Mouse (Mus musculus) granulocyte monocyte progenitor cell, adult 5-6 weeks (primary cell): ENCODE data around the gene Nomo1. TPM values are rescaled to one million over a fixed set of nuclear protein-coding genes. Genes with fewer than 3 reads are reported as not detected.

Experiments used
- ATAC-seq: replicated peaks from 2 replicates; pipeline ENCODE4 v1.8.0; 2016; ENCODE audit warnings: mild to moderate bottlenecking, moderate TSS enrichment, inconsistent platforms; ENCODE audit not compliant: poor library complexity, severe bottlenecking
- total RNA-seq, 2 experiments: library from RNA; stranded (forward) in 1 of 2; stranded (reverse) in 1 of 2; fragments of 200-712, 200-1000 nt in 1 of 2; fragments of >200 nt in 1 of 2; fragmentation: Nextera tagmentation in 1 of 2; gene quantifications; 2 replicates each; pipeline ENCODE4 v1.2.3; 2014 to 2017

The Nomo1 gene
- total RNA-seq, 2 experiments from 2014 or later = 40.8 to 71.5 TPM

DNA sequence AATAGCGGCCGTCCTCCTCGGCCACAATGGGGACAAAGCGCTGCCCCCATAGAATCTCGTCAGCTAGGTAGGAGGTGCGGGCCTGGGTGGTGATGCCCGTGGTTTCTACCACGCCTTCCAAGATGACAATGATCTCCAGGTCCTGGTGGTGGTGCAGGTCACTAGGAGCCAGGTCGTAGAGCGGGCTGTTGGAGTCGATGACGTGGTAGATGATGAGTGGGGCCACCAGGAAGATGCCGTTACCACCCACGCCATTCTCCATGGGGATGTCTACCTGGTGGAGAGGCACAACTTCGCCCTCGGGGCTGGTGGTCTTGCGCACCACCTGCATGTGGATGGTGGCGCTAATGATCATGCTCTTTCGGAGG lies 65.4 kb downstream of the Nomo1 start:
- no peak for ATAC-seq

DNA sequence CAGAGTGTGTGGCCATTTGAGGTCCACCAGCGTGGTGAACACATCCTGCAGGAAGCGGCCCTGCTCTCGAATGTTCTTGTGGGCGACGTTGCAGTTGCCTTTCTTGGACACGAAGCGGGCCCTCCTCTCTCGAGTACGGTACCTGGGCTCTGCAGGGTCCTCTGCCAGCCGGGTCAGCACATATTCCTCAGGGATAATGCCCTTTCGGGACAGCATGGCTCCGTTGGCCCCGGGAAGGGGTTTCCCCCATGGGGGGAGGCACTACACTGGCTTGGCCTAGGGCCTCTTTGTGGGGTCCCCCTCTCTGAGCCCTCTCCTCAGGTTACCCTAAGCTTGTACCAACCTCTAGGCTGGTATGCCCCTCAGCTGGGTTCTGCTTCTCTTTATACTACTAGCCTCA lies 66.2 kb downstream of the Nomo1 start:
- ATAC-seq = no peak

GRCm38 (mm10) chr7:46100563-46100962 lies 67.1 kb downstream of the Nomo1 start, which contains the start of gene Kcnj11:
Gene Kcnj11 (minus strand): TSS chr7:46100764.
- peak; percentile 84 for ATAC-seq

- no peak for ATAC-seq
Observed at GRCm38 (mm10) chr7:46103075-46103591, 69.6 kb downstream of the Nomo1 start.

DNA sequence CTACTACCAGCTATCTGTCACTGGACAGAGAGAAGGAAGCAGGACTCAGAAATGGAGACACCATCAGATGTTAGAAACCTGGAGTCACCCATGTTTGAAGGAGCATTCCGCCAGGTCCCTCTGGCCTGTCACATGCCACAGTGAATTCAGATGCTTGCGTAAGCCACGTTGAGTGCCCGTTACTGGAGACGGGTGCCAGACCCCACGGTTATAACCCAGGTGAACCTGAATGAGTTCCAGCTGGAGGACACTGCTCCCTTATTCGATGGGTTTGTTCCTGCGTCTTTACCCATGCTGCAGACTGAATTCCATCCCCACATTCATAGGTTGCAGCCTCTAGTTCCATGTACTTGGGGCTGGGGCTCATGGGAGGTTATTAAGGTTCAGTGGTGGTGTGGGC lies 70.3 kb downstream of the Nomo1 start:
- ATAC-seq = no peak

DNA sequence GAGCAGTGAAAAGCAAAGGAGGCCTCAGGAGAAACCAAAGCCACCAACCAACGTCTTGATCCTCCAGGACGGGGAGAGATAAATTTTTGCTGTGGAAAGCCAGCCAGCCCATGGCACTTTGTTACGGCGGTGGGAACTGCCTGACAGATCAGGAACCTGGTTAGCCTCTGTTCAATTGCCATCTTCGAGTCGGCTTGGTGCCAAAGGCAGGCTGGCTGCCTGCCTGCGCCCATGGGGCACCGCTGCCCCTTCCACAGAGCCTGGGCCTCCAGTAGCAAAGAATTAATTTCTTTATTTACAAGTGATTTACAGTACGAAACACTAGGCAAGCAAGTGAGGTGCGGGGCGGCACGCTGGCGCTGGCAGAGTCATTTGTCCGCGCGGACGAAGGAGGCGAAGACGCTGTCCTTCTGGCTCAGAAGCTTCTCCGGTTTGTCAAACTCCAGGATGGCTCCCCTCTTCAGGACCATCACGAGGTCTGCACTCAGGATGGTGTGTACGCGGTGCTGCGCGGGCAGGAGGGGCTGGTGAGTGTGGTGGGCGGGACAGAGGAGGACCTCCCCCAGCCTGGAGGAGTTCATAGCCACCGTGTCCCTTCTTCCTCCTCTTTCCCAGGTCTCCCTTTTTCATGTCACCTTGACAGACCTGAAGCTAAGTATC lies 70.9 kb downstream of the Nomo1 start:
- ATAC-seq = no peak

GRCm38 (mm10) chr7:46105484-46105883 lies 72.0 kb downstream of the Nomo1 start:
- ATAC-seq = no peak

GRCm38 (mm10) chr7:46110079-46110478 lies 76.6 kb downstream of the Nomo1 start:
- ATAC-seq = no peak

- ATAC-seq = no peak
Observed at GRCm38 (mm10) chr7:46111212-46111817, 77.8 kb downstream of the Nomo1 start.

DNA sequence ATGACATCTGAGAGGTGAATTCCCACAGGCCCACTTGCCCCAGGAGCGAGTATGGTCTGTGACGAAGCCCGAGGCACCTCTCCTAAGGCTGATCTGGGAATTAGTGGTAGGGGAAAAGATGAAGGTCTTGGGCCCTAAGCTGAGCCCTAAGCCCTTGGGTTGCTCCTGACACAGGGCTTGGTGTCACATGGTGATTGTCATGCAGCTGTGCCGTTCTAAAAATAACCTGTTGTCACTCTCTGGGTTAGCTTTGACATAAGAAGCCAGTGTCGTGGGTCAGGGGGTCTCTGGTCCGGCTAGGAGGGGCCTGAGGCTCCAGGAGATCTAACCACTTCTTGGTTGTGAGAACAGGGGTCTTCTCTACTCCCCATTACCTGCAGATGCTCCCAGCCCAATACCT lies 78.4 kb downstream of the Nomo1 start:
- no peak for ATAC-seq

DNA sequence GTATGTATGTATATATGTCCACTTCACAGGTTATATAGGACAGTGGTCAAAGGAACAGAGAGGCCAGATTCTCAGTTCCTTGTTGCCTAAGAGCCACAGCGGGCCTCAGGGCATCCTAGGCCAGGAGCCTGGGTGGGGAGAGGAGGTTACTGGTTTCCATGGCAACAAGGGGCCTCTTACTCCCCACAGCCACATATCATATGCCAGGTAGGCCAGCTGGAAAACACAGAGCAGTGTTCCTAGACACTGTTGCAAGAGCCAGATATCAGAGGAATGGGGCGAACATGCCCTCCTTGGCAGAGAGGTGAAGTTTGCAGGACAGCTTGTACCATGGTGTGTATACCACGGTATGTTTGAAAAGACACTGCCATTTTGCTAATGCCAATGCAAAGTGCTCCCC lies 79.9 kb downstream of the Nomo1 start:
- ATAC-seq = no peak

GRCm38 (mm10) chr7:46116118-46116581 lies 82.7 kb downstream of the Nomo1 start:
- ATAC-seq = no peak

- ATAC-seq = no peak
Observed at GRCm38 (mm10) chr7:46117035-46117434, 83.5 kb downstream of the Nomo1 start.

DNA sequence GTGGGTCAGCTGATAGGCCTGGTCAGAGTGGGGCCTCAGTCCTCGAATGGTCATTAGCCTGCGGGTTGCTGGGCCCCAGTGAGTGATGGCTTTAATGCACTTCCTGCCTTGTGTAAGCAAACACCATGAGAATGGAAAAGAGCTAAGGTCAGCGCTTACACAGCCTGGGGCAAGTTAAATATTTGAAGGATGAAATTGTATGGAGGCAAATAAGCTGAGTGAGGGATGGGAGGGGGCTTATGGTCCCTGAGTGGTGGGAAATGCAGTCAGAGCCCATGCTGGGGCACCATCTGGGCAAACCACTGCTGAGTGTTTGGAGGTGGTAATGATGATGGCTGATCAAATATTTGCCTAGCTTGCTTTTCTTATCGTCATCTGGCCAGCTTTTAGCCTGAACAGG lies 89.5 kb downstream of the Nomo1 start:
- no peak for ATAC-seq

- no peak for ATAC-seq
Observed at GRCm38 (mm10) chr7:46124460-46124859, 91.0 kb downstream of the Nomo1 start.

- no peak for ATAC-seq
Observed at GRCm38 (mm10) chr7:46125340-46125739, 91.8 kb downstream of the Nomo1 start.

DNA sequence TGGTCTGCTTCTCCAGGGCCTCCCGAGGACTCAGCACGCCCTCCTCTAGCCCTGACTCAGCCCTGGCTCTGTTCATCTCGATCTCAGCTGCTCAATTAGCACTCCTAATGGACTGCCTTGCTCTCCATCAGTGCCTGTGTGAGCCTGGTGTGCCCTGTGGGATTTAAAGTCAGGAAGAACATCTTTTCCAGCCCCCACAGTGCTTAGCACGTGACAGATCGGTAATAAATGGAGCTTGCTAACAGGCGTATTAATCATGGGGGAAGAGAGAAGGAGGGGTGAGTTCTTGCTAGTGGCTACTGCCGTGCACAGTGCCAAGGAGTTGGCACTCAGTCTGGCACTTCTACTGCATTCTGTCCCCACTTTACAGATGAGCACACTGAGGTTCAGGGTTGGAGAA lies 94.7 kb downstream of the Nomo1 start:
- ATAC-seq = no peak

GRCm38 (mm10) chr7:46129463-46130179 lies 96.1 kb downstream of the Nomo1 start:
- no peak for ATAC-seq

DNA sequence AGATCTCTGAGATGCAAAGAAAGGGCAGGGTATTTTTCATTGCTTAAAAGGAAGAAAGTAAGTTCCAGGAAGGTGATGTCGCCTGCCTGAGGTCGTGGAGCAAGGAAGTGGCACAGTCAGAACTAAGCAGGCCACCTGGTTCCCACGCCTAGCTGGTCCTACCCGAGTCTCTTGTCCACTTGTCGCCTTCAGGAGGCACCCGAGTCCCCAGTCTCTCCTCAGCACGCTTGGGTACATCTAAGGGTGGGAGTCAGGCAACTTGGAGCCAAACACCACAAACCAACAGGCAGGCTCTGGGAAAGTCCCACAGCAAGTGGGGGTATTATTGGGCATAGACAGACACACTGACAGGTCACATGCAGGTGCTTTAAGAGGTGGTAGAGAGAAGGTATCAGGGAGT lies 97.2 kb downstream of the Nomo1 start:
- ATAC-seq = no peak

DNA sequence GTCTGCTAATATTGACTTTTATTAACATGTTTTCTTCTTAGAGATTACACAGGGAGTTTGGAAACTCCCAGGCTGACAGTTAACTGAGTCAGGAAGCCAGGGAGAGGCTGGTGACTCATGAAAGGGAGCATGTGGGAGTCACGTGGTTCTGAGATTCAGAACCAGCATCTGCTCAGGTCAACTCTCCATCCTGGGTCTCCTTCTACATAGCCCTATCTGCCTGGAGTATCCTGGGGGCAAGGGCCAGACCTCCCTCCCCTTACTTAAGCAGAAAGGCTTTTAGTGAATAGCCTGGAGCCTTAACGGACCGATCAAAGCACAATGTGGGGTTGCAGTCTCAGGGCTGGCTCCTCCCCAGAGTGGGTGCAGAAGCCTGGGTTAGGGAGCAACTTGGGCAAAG lies 97.8 kb downstream of the Nomo1 start:
- ATAC-seq = no peak

GRCm38 (mm10) chr7:46131806-46132205 lies 98.3 kb downstream of the Nomo1 start:
- no peak for ATAC-seq
